Mouse (Mus musculus) neutrophil, adult 5-6 weeks (primary cell): ENCODE measurements at regions not wholly inside any gene's neighbourhood (a gene's known extent, or its start where the extent isn't known, plus 50 kb on each side); places are given as distances from the start of the nearest gene placed in this dataset.

Source experiments
- ATAC-seq: fragments of 151-379, 151-347 bp; 2 replicates; pipeline ENCODE4 v1.8.0; 2017; ENCODE audit warnings: mild to moderate bottlenecking, moderate TSS enrichment; ENCODE audit not compliant: insufficient number of reproducible peaks, poor library complexity, low FRiP score, severe bottlenecking; ENCODE audit errors: extremely low read depth

DNA sequence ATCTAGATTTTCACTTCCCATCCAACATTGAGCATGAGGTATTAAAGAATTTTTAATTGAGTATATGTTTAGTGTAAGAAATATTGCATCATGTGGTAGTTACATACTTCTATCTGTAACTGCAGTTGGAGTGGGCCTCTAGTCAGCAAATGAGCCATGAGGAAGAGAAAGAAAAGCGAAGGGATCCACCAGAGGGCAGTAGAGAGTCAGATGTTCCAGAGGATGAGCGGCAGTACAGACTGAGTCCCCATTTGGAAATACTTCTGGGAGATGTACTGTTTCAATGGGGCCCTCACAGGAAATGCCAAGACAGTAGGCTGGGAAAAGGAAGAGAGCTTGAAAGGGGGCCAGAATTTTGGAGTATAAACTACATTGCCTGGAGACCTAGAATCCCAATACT, 221.2 kb downstream of the Myh15 start:
- ATAC-seq = peak; percentile 51; the same call in 1 of the 2 replicates

DNA sequence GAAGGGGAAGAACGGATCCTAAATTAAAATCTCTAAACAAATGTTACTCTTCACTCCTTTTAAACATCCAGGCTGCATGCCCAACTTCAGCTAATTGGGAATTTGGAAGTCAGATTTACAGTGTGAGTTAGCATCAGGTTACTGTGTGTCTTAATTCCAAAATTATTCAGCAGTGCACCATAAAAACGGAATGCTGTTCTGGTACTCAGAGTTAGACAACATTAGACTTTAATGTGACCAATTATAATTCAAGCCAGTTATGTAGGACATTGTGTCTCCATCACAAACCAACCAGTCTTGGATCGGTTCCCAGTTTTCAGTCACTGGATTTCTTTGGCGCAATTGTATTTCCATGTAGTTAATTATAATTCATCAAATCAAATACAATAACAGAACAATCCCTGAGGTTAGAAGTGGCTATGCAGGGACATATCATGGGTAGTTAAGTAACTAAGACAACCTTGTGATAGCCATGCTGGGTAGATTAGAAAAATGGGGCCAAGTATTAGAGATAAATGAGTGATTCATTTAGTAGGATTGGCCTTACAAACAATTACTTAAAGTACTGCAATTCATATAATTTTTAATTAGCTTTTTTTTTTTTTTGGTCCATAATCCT, 230.9 kb downstream of the Myh15 start:
- no peak for ATAC-seq

DNA sequence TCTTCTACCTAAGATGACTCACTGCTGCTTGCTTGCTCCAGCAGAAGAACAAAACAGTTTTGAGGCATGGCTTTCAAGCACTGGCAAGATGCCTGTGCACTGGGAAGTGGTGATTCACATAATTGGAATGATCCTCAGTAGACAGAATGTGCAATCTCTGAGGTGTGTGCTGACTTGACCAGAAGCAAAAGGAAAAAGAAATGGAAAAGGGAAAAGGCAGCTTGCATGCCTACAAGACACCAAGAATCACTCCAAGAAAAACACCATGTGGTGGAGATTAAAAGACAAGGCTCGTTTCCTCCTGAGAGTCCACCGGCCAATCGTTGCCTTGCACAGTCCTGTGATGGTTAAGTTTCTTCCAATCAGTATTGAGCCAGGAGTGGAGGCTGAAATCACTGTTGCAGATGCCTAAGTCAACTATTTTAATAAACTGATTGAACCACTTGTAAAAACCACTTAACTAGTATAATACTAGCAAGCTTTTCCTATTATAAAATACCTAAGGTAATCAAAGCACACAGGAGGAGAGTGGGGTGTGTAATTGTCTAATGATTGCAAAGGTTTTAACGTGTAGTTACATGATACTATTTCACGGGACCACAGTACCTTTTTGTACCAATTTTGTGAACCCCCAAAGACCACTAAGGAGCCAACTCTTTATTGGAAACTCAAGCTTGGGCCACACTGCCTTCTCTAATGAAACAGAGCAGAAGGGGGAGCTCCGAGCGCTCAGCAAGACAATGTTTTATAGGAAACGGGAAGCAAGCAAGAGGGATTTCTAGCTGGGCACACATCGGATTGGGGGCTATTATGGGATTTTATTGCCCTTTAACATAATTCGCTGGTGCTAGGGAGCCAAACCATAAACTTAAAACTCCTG, 232.2 kb downstream of the Myh15 start:
- no peak for ATAC-seq

DNA sequence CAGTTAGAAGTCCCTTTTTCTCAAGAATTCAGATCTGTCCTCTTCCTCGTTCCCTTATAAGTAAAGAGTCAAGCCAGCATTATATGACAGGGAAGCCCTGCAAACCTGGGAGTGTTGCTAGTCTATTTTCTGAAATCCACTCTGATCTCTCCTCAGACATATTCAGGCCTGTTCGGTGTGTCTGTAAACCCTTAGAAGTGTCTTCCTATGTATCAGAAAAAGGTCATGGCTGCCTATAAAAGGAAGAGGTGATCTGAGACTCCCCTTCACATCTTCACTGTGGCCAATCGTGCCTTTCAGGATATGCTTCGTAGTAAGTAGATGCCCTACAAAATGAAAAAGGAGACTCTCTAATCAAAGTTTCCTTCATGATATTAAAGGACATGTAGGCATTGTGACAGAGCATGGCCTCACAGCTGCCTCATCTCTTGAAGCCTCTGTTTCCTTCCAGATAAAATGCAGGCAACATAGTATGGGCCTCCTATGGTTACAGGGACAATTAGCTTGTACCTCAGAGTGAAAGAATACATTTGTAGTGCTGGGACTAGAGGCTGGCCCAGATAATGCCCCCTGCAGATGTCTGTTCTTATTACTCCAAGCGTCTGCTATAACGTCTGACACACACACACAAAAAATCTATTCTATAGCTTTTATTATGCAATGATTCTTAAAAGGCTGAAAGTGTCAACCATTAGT, 246.5 kb downstream of the Myh15 start:
- no peak for ATAC-seq

DNA sequence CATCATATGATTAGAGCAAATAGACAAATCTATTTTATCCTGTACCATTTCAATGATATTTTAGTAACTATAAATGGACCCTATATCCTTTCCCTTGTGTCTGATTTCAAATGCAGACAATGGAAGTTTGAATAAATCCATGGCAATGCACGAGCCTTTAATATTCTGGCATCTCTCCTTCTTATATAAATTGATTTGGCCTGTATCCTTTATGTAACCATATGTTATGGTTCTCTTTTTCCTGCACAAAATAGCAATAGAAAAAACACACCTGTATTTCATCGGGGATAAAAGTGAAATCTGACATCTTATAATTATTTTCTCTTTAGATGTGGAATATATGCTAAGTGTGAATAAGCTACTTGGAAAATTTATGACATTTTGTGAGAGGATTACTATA, 247.1 kb downstream of the Myh15 start:
- ATAC-seq = no peak

DNA sequence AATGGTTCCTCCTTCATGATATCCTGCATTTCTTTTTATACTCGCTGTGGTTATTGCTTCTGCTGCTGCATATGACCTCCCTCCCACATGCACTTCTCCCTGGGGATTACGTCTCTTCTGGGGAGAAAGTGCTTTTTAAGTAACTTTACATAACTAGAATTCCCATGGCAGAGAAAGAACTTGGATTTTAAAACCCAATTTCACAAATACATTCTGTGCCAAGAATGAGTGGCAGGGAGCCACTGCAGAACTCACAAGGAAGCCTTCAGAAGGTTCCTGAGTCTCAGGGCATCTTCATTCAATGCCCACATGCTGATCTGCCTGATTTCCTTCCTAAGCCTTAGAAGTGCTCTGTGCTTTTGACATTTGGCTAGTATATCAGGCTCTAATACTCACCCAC, 259.8 kb downstream of the Myh15 start:
- ATAC-seq = no peak

DNA sequence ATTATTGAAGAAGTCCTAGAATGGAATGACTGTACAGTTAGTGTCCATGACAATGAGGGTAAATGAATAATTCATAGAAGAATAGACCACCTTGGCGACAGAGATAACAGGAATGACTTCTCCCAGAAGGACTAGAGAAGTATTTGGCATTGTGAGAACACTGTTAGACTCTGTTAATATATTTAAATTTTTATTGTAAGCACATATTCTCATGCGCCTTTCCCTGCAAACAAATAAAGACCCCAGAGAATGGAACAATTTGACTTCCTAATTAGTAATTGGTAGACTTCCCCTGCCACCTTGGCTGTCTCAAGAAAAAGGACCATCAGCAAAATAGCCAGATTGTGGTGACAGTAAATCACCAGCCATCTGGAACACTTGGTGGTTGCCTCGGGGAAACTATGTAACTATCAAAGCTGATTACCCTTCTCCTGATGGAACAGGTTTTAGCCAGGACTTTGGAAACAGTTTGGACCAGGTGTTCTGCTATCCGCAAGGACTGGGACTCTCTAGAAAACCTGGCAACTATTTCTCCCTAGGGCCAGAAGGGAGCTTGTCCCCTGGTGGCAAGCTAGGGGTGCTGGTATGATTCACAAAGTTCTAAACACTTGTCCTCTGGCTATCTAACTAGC, 261.9 kb downstream of the Myh15 start:
- no peak for ATAC-seq

DNA sequence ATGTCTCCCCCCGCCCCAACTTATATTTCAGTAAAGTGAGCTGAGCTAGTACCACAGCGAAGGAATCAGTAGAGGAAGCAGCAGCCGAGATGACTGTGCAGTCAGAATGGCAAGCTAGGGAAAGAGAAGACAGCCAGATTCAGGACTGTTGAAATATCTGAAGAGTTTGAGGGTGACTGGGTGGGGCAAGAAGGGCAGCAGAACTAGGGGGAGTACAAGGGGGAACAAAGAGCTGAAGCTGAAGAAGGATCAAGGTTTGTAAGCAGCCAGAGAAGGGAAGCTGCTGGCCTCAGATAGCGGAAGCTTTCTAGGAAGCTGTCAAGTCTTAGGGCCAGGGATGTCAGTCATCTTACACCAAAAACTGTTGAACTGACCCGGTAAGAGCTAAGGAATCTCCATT, 262.5 kb downstream of the Myh15 start:
- no peak for ATAC-seq

DNA sequence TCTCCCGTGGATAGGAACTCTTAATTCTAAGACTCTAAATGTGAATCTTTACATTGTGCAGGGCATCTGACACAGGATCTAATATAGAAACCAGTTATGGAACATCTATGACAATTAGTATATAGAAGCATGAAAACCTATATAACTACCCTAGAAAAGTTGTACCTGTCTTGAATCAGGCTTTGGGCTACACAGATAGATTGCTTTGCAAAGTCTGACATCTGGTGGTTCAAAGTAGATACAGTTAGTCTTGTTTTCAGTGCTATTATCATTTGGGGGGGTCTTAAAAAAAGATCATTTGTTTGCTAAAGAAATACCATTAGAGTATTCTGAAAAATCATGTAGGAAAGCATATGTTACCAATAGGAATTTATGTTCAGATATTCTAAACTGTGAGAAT, 264.7 kb downstream of the Myh15 start:
- no peak for ATAC-seq

DNA sequence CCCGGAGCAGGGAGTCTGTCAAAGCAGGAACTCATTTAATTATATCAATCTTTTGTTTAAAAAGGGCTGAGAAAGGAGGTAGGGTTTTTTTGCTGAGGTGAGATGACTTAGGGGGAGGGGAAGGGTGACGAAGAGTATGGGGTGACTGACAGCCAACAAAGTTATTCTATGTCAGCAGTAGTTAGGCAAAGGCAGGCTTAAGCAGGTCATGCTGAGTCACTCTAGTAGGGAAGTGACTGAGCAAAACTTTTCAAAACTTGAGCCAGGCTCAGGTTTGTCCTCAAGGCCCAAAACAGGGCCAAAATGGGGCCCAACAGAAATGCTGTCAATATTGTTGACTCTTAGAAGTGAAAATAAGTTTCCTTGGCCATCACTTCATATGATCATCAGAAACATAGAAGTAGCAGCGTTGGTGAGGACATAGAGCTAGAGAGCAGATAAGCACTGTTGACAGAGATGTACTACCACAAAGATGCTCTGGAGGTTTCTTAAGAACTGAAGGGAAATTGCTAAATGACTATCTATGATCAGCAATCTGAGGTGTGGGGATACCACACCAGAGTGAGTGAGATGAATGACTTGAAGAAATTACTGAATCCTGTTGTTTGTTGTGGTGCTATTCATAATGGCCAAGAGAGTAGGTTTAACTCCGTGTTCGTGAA, 273.6 kb downstream of the Myh15 start:
- ATAC-seq = no peak

DNA sequence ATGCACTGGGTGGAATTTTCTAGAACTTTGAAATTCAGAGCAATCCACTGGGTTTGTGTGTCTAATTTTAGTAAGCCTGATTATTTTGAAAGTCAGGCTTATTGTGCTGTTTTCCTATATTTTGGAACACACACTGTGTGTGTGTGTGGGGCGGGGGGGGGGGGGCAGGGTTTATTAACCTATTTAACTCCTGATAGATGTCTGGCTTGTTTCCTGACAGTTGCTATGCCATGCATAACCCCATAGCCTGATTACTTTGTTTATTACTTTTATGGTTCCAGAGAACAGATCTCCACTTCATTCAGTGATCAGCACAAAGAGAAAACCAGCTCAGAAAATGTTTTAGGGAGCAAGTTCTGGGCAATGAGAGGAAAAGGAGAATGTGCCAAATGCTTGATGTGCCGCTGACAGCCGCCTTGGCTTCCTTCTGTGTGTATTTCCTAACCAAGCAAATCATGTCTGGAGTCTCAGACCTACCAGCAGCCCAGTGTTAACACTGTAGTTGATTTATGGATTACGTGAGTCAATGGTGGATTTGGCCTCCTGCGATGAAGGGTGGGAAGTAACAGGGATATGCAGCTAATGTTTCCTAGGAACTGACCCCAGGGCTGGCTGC, 274.9 kb downstream of the Myh15 start:
- no peak for ATAC-seq

DNA sequence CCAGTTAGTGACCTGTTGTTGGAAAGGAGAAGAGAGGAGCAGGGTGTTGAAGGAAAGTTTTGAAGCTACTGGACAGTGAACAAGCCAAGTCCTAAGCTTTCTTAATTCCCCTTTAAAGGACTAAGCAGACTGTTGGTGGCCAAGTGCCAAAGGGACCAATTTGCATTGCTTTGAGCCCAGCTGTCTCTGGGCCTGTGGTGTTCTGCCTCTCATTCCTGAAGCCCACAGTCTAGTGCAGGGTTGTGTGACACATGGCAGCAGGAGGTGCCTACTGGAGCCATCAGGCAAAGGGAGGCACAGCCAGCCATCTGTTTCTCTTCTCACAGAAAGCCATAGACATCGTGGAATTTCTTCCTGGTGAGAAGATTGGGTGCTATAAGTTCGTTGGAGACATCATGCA, 278.6 kb downstream of the Myh15 start:
- ATAC-seq = no peak

DNA sequence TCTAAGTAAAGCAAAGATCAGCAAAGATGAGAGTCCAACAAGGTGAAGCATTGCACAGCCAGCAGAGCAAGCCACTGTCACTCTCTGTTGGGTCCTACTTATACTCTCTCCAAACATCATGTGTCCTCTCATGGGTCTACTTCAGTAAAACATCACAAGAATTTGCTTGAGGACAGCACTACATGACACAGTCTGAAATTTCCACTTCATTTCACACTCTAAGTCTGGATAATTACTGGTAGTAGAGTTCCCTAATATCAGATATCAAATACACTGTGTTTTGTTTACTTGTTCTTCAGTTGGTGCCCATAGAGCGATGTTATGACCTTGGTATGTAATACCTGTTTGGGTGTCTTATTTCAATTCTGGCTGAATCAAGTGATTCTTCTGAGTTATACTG, 280.7 kb downstream of the Myh15 start:
- no peak for ATAC-seq

DNA sequence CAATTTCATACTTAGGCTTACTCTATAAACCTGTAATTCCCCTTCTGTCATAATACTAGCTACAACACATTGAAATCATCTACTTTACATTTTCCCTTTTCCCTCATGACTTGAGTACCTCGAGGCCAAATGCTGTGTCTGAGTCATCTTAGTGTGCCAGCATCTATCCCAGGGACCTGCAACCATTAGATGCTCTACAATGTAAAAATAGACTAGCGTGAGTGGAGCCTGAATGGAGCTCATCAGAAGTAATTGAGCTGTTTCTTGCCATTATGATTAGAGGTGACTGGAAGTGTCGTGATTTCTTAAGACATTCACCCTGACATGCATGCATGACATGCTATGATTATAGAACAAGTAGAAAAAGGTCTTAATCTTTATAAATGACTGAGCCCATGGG, 301.1 kb downstream of the Myh15 start:
- no peak for ATAC-seq

DNA sequence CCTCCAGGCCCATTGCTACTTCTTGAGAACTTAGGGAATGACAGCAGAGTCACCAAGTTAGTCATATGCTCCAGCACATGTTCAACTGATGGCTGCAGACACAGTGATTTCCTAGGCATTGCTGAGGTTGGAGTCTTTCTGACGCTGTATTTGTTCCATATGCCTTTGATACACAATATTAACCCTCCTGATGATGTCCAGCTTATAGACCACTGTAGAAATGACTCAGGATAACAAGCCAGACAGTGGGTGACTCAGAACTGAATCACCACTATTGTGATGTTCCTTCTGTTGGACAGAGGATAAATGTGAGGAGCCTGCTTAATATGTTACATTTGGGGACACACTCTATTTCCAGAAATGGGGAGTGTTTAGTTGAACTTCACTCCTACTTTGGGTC, 304.4 kb downstream of the Myh15 start:
- no peak for ATAC-seq

DNA sequence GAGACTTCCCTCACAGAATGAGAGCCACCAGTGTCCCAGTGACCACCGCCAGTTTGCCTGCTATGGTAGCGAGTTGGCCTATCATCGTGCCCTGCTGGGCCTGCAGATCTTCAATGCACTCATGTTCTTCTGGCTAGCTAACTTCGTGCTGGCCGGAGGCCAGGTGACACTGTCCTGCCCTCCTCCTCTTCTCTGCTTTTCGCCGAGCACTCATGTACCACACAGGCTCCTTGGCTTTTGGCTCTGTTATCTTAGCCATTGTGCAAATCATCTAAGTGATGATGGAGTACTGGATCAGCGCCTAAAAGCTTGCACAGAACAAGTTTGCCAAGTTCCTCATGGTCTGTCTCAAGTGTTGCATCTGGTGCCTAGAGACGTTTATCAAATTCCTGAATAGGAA, 312.2 kb downstream of the Myh15 start:
- no peak for ATAC-seq

DNA sequence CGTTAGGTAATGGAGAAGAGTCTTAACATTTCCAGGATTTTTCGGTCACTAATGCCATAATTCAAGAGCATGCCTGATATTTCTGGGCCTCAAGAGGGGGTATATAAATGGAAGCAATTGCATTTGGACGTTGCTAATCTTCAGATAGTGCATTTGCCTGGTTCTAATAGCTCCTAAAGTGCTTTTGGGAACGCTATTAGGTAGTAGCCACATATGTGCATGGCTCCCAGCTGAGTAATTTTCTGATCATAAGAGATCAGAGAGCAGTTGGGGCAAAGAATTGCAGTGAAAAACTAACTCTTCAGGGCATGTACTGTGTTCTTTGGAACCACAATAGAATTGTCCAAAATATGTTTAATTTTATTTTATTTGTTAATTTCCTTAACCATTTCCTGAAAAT, 317.8 kb downstream of the Myh15 start:
- ATAC-seq = no peak

DNA sequence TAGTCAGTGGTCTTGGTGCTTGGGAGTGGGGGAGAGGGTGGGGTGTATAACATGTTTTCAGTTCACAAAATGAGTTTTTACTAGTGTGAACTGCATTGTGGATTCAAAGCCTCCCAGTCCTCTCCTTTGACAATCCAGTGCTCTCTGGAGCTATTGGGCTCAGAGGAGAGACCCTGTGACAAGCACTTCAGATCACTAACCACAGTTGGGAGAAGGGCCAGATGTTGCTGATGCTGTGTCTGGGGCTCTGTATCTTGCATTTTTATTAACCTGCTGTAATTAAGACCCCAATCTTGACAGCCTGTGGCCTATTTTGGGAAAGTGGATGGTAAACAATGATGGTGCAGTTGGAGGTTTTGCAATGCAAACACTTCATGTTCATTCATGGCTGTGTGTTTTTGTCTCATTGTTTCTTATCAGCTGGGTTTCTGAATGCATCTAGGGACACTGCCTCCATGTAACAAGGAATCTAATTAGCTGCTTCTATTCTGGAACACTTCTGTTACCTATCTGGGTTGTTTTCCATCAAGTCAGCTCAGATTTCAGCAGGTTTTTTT, 320.0 kb upstream of the Ift57 start:
- no peak for ATAC-seq

DNA sequence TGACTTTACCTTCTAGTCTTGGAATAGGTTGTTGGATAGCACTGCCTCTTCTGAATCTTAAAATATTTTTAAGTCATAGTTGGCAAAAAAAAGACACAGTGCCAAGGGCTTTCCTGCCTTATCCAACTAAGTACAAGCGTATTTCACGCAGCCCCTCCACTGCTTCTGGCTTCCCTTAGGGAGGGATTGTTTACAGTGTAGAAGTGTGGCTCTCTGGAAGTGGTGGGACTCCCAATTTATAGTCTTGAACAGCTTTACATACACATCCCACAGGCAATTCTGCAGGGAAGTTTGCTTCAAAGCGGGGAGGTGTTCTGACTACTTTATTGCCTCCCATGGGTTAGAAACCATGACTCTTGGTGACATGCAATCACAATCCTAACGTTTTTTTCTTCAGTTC, 310.9 kb upstream of the Ift57 start:
- ATAC-seq = no peak
